Mouse (Mus musculus): ENCODE measurements at regions not wholly inside any gene's neighbourhood (a gene's known extent, or its start where the extent isn't known, plus 50 kb on each side); places are given as distances from the start of the nearest gene placed in this dataset.

GRCm38 (mm10) chr8:26283957-26284356 is 164.6 kb downstream of the Gm45692 start:
- DNase-seq (ENCODE audit: inconsistent age in 2 of 2, low spot score in 1 of 2), result no peak

- no peak for DNase-seq (ENCODE audit: inconsistent age in 2 of 2, low spot score in 1 of 2)
These were observed 168.3 kb downstream of the Gm45692 start for GRCm38 (mm10) chr8:26287665-26288064.

GRCm38 (mm10) chr8:26288163-26288562 is 168.8 kb downstream of the Gm45692 start:
- DNase-seq (ENCODE audit: inconsistent age in 2 of 2, low spot score in 1 of 2), result no peak

DNA sequence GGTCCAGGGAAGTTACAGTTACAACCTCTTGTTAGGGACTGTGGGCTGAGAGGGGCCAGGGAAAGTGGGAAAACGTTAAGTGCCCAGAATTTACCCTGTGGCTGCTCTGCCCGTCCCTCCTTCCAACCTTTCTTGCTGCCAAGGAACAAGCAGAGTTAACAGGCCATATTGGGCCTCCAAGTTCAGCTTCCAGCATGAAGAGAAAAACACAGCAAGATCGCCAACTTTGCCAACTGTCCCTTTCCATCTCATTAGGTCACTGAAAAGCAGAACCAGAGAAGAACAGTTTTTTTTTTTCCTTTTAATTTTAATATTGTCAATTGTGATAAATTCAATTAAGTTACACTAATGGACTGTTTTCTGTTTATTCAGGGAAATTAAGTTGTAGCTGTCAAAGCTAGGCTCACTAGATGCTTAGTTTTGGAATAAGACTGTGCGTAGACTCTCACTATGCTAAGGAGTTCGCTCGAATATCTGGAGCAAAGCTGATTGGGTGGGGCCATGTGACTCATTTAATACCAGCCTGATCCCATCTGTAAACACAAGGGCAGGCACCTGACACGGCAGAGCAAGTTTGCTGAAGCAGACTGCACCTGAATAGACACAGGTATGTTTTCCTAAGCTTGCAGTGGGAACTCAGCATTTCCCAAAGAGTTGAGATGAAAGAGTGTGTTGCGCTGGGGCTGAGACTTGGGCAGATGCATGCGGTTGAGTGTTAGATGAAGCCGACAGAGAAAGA is 178.9 kb downstream of the Gm45692 start:
- no peak for DNase-seq (ENCODE audit: inconsistent age in 2 of 2, low spot score in 1 of 2)

- DNase-seq (ENCODE audit: inconsistent age in 2 of 2, low spot score in 1 of 2), result no peak
These were observed 180.9 kb downstream of the Gm45692 start for GRCm38 (mm10) chr8:26300246-26300645.

DNA sequence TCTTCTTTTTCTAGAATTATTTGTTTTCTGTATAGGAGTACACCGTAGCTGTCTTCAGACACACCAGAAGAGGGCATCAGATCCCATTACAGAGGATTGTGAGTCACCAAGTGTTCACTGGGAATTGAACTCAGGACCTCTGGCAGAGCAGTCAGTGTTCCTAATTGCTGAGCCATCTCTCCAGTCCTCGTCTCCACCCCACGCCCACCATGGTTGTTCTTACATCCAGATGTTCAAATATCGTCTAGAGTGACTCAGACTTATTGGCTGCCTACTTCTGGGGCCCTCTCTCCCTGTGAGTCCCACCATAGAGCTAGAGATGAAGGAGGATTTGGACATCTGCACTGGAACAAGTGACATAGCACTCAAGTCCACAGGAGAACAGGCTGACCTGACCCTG is 182.6 kb downstream of the Gm45692 start:
- DNase-seq (ENCODE audit: inconsistent age in 2 of 2, low spot score in 1 of 2), result no peak

- no peak for DNase-seq (ENCODE audit: inconsistent age in 2 of 2, low spot score in 1 of 2)
These were observed 185.2 kb downstream of the Gm45692 start for GRCm38 (mm10) chr8:26304566-26304965.

DNA sequence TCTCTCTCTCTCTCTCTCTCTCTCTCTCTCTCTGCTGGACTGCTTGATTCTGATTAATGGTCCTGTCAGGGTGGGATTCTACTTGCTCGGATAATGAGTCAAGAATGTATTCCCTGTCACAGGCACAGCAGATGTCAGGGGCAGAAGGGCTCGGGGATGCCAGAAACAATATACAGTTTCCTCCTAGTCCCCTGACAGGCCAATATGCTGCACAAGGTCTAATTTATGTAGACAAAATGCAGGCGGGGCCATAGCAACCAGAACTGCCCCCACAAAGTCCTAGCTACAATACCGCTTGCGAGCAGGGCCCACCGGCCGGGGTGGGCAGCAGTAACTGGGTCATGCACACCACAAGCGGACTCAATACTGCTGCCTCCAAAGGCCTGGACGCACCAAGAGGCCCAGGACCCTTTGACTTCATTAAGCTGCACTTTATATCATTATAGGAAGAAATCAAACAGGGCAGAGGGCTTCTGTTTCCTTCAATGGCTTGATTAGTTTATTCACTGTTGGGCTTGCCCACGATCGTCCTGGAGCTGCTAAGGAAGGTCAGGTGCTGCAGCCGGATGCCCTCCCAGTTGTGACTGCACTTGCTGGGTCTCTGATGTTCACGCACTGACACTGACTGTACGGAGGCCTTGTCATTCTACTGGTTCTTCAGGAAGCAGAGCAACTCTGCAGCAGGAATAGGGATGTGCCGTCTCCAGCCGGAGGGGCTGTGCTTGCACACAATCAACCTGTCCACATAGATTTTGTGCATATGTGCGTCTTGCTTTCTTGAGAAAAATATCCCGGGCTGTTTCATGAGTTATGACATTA is 185.9 kb downstream of the Gm45692 start:
- DNase-seq (ENCODE audit: inconsistent age in 2 of 2, low spot score in 1 of 2), result no peak

- peak in 1 of 2 experiments; percentile 28 for DNase-seq (ENCODE audit: inconsistent age in 2 of 2, low spot score in 1 of 2)
These were observed 188.8 kb downstream of the Gm45692 start for GRCm38 (mm10) chr8:26308121-26308641.

GRCm38 (mm10) chr8:26309764-26310163 is 190.4 kb downstream of the Gm45692 start:
- no peak for DNase-seq (ENCODE audit: inconsistent age in 2 of 2, low spot score in 1 of 2)

DNA sequence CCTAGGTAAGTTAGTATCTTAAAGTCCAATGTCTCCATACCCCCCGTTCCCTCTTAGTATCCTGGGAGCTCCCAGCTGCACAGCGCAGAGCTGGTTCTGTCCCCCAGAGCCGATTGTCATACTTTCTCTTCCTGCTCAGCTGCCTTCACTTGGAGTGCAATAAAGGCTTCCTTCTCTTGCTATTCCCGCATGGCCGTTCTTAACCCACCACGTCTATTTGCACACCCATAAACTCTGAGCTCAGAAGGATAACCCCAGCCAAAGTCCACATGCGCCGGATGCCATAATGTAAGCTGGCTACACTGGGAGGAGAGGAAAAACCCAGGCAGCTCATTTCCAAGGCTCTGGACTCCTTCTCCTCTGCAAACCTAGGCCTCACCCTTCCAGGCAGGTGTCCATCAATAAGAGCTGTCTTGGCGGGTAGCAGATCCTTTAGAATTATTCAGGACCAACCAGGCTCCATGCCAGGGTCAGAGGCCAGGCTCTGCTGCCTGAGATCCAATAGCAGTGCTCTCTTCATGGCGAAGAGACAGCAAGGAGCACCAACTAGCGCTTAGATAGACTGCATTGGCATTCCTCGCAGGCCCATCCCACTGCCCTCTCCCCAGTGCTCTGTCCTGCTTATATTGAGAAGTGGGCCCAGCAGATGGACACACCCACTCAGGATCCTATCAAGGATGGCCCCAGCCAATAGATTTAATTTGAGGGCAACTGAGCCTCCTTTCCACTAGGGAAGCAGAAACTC is 204.4 kb downstream of the Gm45692 start:
- no peak for DNase-seq (ENCODE audit: inconsistent age in 2 of 2, low spot score in 1 of 2)

DNA sequence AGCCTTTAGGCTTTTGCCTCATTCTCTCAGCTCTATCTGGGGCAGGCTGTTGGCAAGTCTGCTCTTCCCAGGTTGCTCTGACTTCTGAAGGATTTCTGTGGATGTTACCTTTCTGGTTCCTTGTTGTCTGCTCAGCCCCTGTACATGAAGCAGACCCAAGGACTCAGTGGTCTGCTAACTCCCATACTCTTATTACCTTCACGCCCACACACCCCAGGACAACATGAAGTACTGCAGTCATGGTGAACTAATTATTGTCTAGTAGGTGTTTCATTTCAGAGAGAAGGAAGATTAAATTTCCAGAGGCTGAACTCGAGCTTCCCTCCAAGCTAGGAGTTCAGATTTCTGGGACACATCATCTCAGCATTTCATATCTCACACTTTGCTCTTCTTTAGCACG is 205.3 kb downstream of the Gm45692 start:
- no peak for DNase-seq (ENCODE audit: inconsistent age in 2 of 2, low spot score in 1 of 2)

DNA sequence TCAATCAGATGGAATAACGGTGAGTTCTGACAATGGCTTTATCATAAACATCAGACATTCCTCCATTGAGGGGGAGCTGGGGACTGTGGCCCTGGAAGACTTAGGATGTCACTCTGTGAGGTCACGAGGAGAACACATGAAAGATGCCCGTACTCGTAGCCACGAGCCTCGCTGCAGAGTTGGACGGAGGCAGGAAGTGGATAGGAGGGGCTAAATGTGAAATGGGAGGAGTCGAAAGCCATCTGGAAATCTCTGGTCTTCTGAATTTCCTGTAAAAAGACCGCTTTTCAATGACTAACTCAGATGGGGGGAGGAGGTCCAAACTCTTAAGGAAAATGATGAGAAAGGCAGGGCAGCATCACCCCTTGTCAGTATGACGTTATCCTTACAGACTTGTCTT is 210.5 kb downstream of the Gm45692 start:
- DNase-seq (ENCODE audit: inconsistent age in 2 of 2, low spot score in 1 of 2), result no peak

DNA sequence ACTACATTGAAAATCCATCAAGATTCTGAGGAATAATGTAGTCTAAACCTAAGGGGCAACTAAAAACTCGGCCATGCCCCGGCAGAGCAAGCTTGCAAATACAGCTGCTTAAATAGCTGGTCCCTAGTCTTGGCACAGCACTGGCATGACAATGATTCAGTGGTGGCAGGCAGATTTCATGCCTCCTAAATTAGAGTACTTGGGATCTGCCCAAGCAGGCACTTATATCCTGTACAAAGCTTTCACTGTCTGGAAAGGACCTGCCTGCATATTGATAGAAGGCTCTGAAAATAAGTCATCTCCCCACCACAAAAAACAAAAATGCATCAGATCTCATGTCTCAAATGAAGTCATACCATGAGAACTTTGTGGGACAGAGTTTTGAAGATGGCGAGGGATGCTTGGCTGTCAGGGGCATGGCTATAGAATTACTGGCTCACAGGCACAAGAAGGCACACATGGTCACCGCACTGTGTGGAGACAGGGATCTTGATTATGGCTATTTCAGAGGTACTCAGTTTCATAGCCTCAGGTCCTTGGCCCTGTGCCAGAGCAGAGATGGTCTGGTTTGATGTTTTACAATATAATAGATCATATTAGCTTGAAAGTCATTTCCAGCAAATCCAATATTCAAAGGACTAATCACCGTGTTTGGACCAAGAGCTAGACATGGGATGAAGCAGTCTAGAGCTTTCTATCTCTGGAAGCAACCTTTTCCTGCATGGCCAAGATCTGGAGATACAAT is 217.7 kb downstream of the Gm45692 start:
- DNase-seq (ENCODE audit: inconsistent age in 2 of 2, low spot score in 1 of 2), result peak; percentile 25 to 60

DNA sequence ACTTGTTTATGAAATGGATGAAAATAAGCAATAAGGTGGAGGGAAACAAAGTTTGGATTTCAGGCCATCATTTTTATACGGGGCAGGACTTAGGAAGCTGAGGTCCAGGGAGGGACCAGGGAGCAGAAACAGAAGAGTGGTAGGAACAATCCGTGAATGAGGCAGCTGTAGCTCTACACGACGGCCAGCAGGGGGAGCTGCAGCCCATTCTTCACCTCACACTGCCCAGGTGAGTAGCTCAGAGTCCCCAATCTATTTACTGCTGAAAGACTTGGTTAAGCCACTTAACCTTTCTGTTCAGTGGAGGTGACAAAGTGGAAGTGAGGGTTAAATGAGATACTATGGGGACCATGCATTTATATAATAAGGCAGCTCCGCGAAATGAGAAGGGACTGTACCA is 225.7 kb downstream of the Gm45692 start:
- DNase-seq (ENCODE audit: inconsistent age in 2 of 2, low spot score in 1 of 2), result peak; percentile 65 to 85

DNA sequence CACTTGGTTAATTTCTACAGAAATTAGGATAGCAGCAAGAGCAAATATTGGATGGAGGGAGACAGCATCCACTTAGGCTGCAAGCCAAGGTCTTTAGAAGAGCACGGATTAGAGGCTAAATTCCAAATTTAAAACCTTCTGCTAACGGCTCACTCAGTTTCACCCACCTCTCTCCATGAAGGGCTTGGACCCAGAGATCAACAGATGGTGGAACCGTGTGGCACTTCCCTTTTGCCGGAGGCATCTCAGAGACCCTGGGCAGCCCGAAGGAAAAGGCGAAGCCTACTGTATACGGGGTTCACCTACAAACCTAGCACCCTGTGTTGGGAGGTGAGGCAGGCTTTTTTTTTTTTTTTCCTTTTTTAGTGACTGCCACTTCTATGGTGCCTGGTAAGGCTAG is 229.9 kb downstream of the Gm45692 start:
- DNase-seq (ENCODE audit: inconsistent age in 2 of 2, low spot score in 1 of 2), result no peak

DNA sequence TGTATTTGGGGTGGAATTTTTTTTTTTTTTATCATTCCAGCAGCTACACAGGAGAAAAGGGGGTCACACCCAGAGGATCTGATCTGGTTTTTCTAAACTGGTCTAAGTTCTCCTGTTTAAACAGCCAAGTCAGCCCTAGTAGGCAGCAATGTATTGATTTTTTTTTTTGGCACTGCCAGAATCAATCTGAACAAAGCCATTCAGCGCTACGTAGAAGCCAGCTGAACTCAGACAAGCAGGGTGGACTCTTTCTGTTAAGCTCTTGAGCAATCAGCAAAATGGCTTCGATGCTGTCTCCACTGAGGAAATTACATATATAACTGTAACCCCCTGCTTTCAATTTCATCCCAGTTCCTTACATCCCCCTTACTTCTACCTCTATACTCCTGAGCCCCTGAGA is 230.5 kb downstream of the Gm45692 start:
- no peak for DNase-seq (ENCODE audit: inconsistent age in 2 of 2, low spot score in 1 of 2)

- peak; percentile 8 to 29 for DNase-seq (ENCODE audit: inconsistent age in 2 of 2, low spot score in 1 of 2)
These were observed 231.3 kb downstream of the Gm45692 start for GRCm38 (mm10) chr8:26350616-26351015.

DNA sequence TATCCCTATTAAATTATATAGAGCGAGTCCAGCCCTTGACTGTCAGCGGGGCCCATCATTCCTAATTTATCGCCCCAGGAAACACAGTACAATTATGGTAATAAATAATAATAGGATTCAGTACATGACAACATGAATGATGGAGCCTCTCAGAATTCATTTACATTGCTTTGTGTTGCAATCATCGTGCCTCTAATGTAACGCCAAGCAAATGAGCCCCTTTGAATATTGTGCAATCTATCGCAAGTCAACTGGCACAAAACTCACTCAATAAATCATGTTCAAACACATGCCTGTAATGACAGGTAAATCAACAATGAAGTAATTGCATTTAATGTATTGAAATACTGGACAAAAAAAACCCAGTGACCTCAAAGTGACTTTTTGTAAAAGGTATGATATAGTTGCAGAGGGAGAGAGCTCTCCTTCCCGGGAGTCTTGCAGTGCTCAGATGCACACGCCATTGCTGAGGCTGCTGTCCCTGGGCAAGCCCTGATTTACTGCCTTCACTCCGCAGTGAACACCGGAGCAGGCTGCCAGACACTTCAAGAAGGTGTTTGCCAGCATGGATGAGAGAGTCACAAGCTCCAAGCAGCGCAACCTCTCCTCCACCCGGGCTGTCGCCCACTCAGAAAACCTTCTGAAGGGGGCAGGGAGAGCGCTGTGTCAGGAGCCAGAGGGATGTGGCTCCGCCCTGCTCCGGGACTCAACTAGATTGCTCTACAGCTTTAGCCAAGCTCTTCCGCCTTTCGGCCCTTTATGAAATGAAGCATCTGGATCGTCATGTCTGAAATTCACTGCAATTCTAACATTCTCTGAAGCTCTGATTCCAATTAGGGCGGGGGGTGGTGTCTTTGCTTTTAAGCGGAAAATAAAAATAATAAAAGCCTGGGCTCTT is 232.6 kb downstream of the Gm45692 start:
- peak; percentile 29 to 67 for DNase-seq (ENCODE audit: inconsistent age in 2 of 2, low spot score in 1 of 2)

DNA sequence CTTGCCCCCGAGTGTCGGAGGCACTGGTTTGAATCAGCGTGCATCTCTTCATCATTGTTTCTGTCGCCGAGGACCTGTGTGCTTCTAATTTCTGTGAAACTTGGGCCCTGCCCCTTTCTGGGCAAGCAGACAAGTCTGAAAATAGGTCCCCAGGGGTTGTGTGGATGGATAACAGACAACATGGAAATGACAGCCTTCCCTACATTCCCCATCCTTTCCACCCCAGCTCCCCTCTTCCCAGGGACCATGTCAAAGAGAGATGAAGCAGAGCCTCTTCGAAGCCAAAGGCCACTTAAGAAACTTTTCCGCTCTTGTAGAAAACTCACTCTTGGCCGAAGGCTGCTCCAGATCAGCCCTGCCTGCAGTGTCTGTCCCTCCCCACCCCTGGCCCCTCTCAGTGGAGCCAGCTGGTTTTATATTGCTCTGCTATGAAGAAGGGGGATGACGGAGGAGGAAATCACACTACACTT is 233.2 kb downstream of the Gm45692 start:
- DNase-seq (ENCODE audit: inconsistent age in 2 of 2, low spot score in 1 of 2), result peak; percentile 29 to 68
